Mouse (Mus musculus) liver, embryonic 12.5 days (tissue): ENCODE results near the gene Lrrfip2. TPM values are rescaled to one million over a fixed set of nuclear protein-coding genes. Genes with fewer than 3 reads are reported as not detected.

Experiments
- ATAC-seq: fragments of 200-750 bp; cut with Nextera tagmentation; 2 replicates; pipeline ENCODE4 v1.8.0; 2017; ENCODE audit warnings: moderate number of reproducible peaks, mild to moderate bottlenecking, moderate library complexity
- H3K27ac ChIP-seq: fragments of 300-500 bp; sonication (generic); 2 replicates; pipeline ENCODE4 v1.5.1; 2016; ENCODE audit warnings: mild to moderate bottlenecking
- H3K27me3 ChIP-seq: fragments of 300-500 bp; sonication (generic); replicated peaks from 2 replicates; pipeline ENCODE4 v1.6.1; 2016; ENCODE audit warnings: mild to moderate bottlenecking, moderate library complexity
- H3K36me3 ChIP-seq: fragments of 300-500 bp; sonication (generic); 2 replicates; pipeline ENCODE4 v1.6.1; 2016; ENCODE audit warnings: mild to moderate bottlenecking, moderate library complexity
- H3K4me1 ChIP-seq: fragments of 300-500 bp; sonication (generic); 2 replicates; pipeline ENCODE4 v1.6.1; 2016
- H3K4me2 ChIP-seq: fragments of 300-500 bp; sonication (generic); 2 replicates; pipeline ENCODE4 v1.6.1; 2016; ENCODE audit warnings: mild to moderate bottlenecking, moderate library complexity
- H3K4me3 ChIP-seq: fragments of 300-500 bp; sonication (generic); 2 replicates; pipeline ENCODE4 v1.5.1; 2016; ENCODE audit warnings: mild to moderate bottlenecking, moderate library complexity
- H3K9ac ChIP-seq: fragments of 300-500 bp; sonication (generic); 2 replicates; pipeline ENCODE4 v1.6.1; 2016; ENCODE audit warnings: mild to moderate bottlenecking, moderate library complexity
- H3K9me3 ChIP-seq: fragments of 300-500 bp; sonication (generic); replicated peaks from 2 replicates; pipeline ENCODE4 v1.6.1; 2016; ENCODE audit warnings: mild to moderate bottlenecking, moderate library complexity
- WGBS: fragments of 180-500 bp; shearing (Covaris S2); methylation state at CpG from one replicate; pipeline ENCODE4 v1.1.7; 2016; ENCODE audit not compliant: insufficient replicate concordance; 5-methylcytosine and 5-hydroxymethylcytosine counted together
- polyA plus RNA-seq: library from polyadenylated mRNA; unstranded; fragments of >200 nt; fragmentation: Nextera tagmentation; extraction: Ambion mirVana; gene quantifications from 2 replicates; pipeline ENCODE4 v1.2.1, GENCODE M21; 2016

Lrrfip2 gene
- polyA plus RNA-seq, 1 experiment from 2014 or later = 29.5 TPM

- H3K9me3 ChIP-seq = no peaks in the 10 kb centered on the region
- ATAC-seq = no peak
- H3K4me3 ChIP-seq = peak overlapping the region; percentile 92
- WGBS = 7% methylated on average over 19 of the region's 19 CpGs
- H3K36me3 ChIP-seq = peaks cover 36% of the 10 kb centered on the region
- peak overlapping the region; percentile 97 for H3K9ac ChIP-seq
- H3K4me2 ChIP-seq = peak overlapping the region; percentile 89
- H3K27me3 ChIP-seq = no peaks in the 10 kb centered on the region
- peak overlapping the region; percentile 99 for H3K27ac ChIP-seq
- peaks cover 61% of the 10 kb centered on the region for H3K4me1 ChIP-seq
These were observed 155.0 kb downstream of the Lrrfip2 start for GRCm38 (mm10) chr9:111272356-111272755.

- H3K27ac ChIP-seq = peak overlapping the region; percentile 99
- peaks cover 61% of the 10 kb centered on the region for H3K4me1 ChIP-seq
These were observed 155.8 kb downstream of the Lrrfip2 start for GRCm38 (mm10) chr9:111272996-111273785.

GRCm38 (mm10) chr9:111273958-111274357, 156.6 kb downstream of the Lrrfip2 start:
- Histone ChIP-seq H3K9ac (peak overlapping the region; percentile 97; the same call in 1 of the 2 replicates), H3K4me3 (peak overlapping the region; percentile 92), H3K27me3 (no peaks in the 10 kb centered on the region), H3K27ac (no peak overlapping the region), H3K4me1 (peaks cover 61% of the 10 kb centered on the region), H3K9me3 (no peaks in the 10 kb centered on the region), H3K36me3 (peaks cover 44% of the 10 kb centered on the region), H3K4me2 (peak overlapping the region; percentile 89)
- WGBS = 87% methylated on average over 1 of the region's 1 CpGs
- no peak for ATAC-seq

More at GRCm38 (mm10) chr9:111272996-111273785, 155.8 kb downstream of the Lrrfip2 start:
- Histone ChIP-seq H3K27me3 (no peaks in the 10 kb centered on the region), H3K4me3 (peak overlapping the region; percentile 92), H3K9ac (peak overlapping the region; percentile 97), H3K9me3 (no peaks in the 10 kb centered on the region), H3K4me2 (peak overlapping the region; percentile 89), H3K36me3 (peaks cover 36% of the 10 kb centered on the region)
- WGBS = 63% methylated on average over 15 of the region's 15 CpGs
- no peak for ATAC-seq

DNA sequence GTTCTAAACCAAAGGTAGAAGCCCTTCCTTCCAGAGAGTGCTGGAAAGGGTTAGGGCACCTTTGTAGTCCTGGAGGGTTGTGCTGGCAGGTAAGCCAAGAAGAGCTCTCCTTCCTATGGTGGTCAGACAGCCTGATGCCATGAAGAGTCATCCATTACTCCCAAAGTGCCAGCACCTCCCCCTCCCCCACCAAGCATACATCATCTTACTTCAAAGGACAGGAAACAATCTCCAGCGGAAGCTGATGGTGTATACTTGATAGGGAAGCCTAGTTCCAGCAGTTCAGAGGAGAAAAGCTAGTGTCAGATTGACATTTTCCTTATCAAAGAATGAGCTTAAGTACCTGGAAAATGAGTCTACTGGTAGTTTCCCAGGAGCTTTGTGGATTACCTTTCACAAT, 157.8 kb downstream of the Lrrfip2 start:
- Histone ChIP-seq H3K27ac (no peak overlapping the region), H3K27me3 (no peaks in the 10 kb centered on the region), H3K9ac (0 out of 2 replicates have a peak overlapping the region, but pooled peaks have one; percentile 17), H3K4me2 (peak overlapping the region; percentile 89), H3K4me1 (peaks cover 51% of the 10 kb centered on the region), H3K36me3 (peaks cover 53% of the 10 kb centered on the region), H3K9me3 (no peaks in the 10 kb centered on the region), H3K4me3 (peak overlapping the region; percentile 28)
- no peak for ATAC-seq
- 21% methylated on average over 1 of the region's 1 CpGs for WGBS

Other genes with a start within 250 kb of the Lrrfip2 start
- gene Als2cl, start 237.7 kb upstream of the Lrrfip2 start, polyA plus RNA-seq = 2.4 and 3.2 TPM in 2 replicates
- gene Tmie, start 237.5 kb upstream of the Lrrfip2 start, polyA plus RNA-seq = 1.4 and 1.6 TPM in 2 replicates
- gene Fam240a, start 200.7 kb upstream of the Lrrfip2 start, polyA plus RNA-seq = not detected in 2 replicates
- not detected in 2 replicates for gene Tdgf1, start 171.4 kb upstream of the Lrrfip2 start, polyA plus RNA-seq
- gene Lrrc2, start 166.0 kb upstream of the Lrrfip2 start, polyA plus RNA-seq = 0.12 and 0.26 TPM in 2 replicates
- gene Rtp3, start 127.0 kb upstream of the Lrrfip2 start, polyA plus RNA-seq = 6.7 and 8.1 TPM in 2 replicates
- gene Ltf, start 98.3 kb upstream of the Lrrfip2 start, polyA plus RNA-seq = 17.0 and 18.7 TPM in 2 replicates
- gene Ccrl2, start 60.1 kb upstream of the Lrrfip2 start, polyA plus RNA-seq = 12.2 and 13.4 TPM in 2 replicates
- 33.6 and 35.8 TPM in 2 replicates for gene Mlh1, start 154.2 kb downstream of the Lrrfip2 start, polyA plus RNA-seq
- 11.2 and 11.7 TPM in 2 replicates for gene Epm2aip1, start 154.3 kb downstream of the Lrrfip2 start, polyA plus RNA-seq
- not detected in 2 replicates for gene Trank1, start 194.1 kb downstream of the Lrrfip2 start, polyA plus RNA-seq